Mouse (Mus musculus) skeletal muscle tissue, postnatal 0 days (tissue): ENCODE measurements around the gene Hadhb. TPM values are rescaled to one million over a fixed set of nuclear protein-coding genes. Genes with fewer than 3 reads are reported as not detected.
A peak's percentile ranks its signal among the peaks of the same experiment; 100 is the strongest.

ENCODE experiments used
- microRNA counts: library from miRNA; unstranded; fragments of <30 nt; microRNA quantifications from one replicate; lab custom pipeline; 2015
- microRNA-seq, 2 experiments: library from miRNA; unstranded; fragments of <30 nt; microRNA quantifications; one replicate each; pipeline ENCODE4; 2016
- polyA plus RNA-seq: library from polyadenylated mRNA; unstranded; fragments of >200 nt; fragmentation: Nextera tagmentation; extraction: Ambion mirVana; gene quantifications from 2 replicates; pipeline ENCODE4 v1.2.1, GENCODE M21; 2015

The Hadhb gene
- 331 and 350 TPM in 2 replicates for polyA plus RNA-seq

GRCm38 (mm10) chr5:30154474-30155394 is at the start of gene Hadhb, which contains the start of gene Hadha:
TSS of gene Hadhb (plus strand) at chr5:30155248.
TSS of gene Hadha (minus strand) at chr5:30155162.

DNA sequence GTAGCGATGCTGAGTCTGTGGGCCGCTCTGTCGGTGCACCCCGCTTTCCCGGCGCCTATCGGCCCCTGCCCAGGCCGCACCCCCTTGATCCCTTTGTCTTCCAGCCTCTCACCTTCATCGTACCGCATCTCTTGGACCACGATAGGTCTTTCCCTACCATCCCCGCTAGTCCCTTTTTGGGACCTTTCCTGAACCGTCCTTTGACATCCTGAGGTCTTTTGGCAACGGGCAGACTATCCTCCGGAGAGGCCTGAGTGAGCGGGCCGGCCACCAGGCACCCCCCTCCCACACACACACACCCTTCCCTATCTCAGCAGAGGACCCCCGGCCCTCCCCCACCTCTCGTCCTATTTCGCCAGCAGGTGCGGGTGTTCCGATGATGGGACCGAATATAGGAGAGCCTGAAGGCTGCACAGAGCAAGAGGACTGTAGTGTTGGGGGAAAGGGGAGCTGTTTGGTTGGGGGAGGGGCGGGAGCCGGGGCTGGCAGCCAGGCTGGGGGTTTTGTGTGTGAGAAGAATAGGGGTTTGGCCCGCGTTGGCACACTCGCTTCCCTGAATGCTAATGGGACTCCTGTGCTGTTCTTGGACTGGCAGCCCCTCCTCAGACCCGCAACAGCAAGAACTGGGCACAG is 49.3 kb upstream of the Hadhb start, which contains the start of gene 3110082J24Rik:
TSS of gene 3110082J24Rik (minus strand) at position 419 of the 633 bp plus-strand sequence.

GRCm38 (mm10) chr5:30205493-30205892 is 50.4 kb downstream of the Hadhb start, which contains the start of gene Adgrf3:
TSS of gene Adgrf3 (minus strand) at chr5:30205722.

GRCm38 (mm10) chr5:30232271-30232971 is 77.4 kb downstream of the Hadhb start, which contains the start of gene Selenoi:
TSS of gene Selenoi (plus strand) at chr5:30232581.

MicroRNAs encoded within 50 kb of the gene (microRNA counts, 519-probe panel; counts per million panel counts)
- microRNA mmu-miR-1960 (lab: Ali Mortazavi, UCI): 296 counts per million, percentile 58 among the panel's probes with 10 or more counts

Small RNAs within 50 kb of the gene (microRNA-seq; reads per million reads assigned to microRNA genes)
- 1.1 to 1.3 reads per million in 2 experiments for gene Mir1960

Other genes starting within 250 kb of the Hadhb start
- 0.50 and 0.60 TPM in 2 replicates for gene Il6, start 142.1 kb upstream of the Hadhb start, polyA plus RNA-seq
- gene Tyms, start 81.6 kb upstream of the Hadhb start, polyA plus RNA-seq: 34.1 and 43.3 TPM in 2 replicates
- 0.06 and 0.10 TPM in 2 replicates for gene Garem2, start 50.1 kb upstream of the Hadhb start, polyA plus RNA-seq
- gene 3110082J24Rik, start 49.2 kb upstream of the Hadhb start, polyA plus RNA-seq: not detected in 2 replicates
- 240 and 257 TPM in 2 replicates for gene Hadha, start 86 bp upstream of the Hadhb start, polyA plus RNA-seq
- 0.41 and 0.43 TPM in 2 replicates for gene Adgrf3, start 50.5 kb downstream of the Hadhb start, polyA plus RNA-seq
- 7.2 and 7.8 TPM in 2 replicates for gene Selenoi, start 77.3 kb downstream of the Hadhb start, polyA plus RNA-seq
- gene Drc1, start 126.1 kb downstream of the Hadhb start, polyA plus RNA-seq: 0.13 and 0.18 TPM in 2 replicates